Mouse (Mus musculus): Measurements from ENCODE around the gene Gmds. TPM values are rescaled to one million over a fixed set of nuclear protein-coding genes. Genes with fewer than 3 reads are reported as not detected.

The Gmds gene
- polyA plus RNA-seq, 1 experiment from 2014 or later = 27.3 TPM

DNA sequence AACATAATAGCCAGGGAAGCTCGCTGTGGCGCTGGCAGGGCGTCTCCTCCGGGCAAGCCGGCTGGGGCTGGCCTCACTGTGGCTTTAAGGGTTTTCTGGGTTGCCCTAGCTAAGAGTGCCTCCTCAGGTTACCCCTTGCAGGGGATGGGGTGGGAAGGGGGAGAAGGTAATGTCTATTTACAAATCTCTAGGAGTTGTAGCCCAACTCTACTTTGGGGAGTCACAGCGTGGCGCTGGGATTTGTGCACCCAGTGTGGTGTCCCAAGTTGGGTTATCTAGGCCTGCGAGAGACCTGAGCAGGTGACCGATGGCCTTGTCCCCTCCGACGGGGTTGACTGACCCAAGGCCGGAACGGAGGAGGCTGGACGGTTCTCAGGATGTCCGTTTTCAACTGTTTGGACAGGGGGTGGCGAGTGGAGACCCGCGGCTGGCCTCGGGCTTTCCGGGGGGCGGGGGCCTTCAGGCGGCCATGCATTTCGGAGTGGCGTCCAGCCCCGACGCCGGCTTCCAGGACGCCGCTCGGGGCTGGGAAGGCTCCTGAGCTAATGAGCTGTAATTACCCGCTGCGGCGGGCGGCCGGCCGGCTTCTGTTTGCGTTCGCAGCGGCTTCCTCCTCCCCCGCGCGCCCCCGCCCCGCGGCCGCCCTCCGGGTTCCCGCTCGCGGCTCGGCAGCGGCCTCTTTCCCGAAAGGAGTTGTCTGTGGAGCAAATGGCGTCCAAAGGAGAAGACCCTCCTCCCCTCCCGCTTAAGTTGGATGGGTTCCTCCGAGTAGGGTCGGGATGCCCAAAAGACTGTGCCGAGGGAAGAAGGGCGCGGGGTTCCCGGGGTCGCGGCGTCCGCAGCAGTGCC lies 527.6 kb downstream of the Gmds start:
- H3K36me3 ChIP-seq = no peaks in the 10 kb centered on the region
- no peaks in the 10 kb centered on the region for H3K9me3 ChIP-seq
- H3K4me3 ChIP-seq (replicated peaks) = peak overlapping the region; percentile 32
- no peak overlapping the region for H3K27ac ChIP-seq
- H3K4me2 ChIP-seq (replicated peaks) = peak overlapping the region; percentile 43
- peaks cover 37% of the 10 kb centered on the region for H3K4me1 ChIP-seq (replicated peaks)
- no peak for ATAC-seq
- WGBS = under 1% methylated on average over 58 of the region's 65 CpGs
- peak overlapping the region; percentile 39; the same call in 1 of the 2 replicates for H3K9ac ChIP-seq (replicated peaks)
- peaks cover 91% of the 10 kb centered on the region for H3K27me3 ChIP-seq

DNA sequence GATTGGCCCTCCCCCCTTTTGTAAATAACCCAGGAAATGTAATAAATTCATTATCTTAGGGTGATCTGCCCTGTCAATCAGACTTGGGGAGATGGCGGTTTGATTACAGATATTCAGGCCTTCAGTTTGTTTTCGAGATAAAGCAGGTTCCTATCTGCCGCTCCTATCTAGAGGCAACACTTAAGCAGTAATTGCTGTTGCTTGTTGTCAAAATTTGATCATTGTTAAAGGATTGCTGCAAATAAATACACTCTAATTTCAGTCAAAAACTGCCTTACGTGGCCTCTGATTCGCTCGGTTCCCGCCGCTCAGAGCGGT lies 528.2 kb downstream of the Gmds start:
- Histone ChIP-seq H3K9me3 (no peaks in the 10 kb centered on the region), H3K4me2 (replicated peaks) (0 out of 2 replicates have a peak overlapping the region, but pooled peaks have one; percentile 43), H3K4me3 (replicated peaks) (peak overlapping the region; percentile 32), H3K27ac (no peak overlapping the region), H3K4me1 (replicated peaks) (peaks cover 40% of the 10 kb centered on the region), H3K27me3 (peaks cover 91% of the 10 kb centered on the region), H3K9ac (replicated peaks) (0 out of 2 replicates have a peak overlapping the region, but pooled peaks have one; percentile 39), H3K36me3 (no peaks in the 10 kb centered on the region)
- 1% methylated on average over 9 of the region's 9 CpGs for WGBS
- ATAC-seq = no peak

DNA sequence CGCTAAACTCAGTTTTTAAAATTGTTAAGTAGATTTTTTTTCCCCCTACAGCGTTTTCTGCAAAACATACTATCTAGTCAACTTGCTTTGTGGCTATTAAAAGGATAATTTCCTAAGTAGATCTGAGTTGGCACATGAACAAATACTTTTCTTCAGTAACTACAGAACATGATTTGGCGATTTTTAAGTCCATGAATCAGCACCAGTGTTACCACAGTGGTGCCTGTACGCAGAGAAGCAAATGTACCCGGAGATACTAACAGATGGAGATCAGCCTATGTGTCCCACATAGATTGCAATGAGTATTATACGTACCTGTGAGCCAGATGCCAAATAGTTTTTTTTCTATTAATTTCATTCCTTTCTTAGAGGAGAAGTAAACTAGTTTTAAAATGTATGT lies 528.8 kb downstream of the Gmds start:
- Histone ChIP-seq H3K27me3 (peaks cover 91% of the 10 kb centered on the region), H3K9ac (replicated peaks) (no peak overlapping the region), H3K9me3 (no peaks in the 10 kb centered on the region), H3K36me3 (no peaks in the 10 kb centered on the region), H3K27ac (no peak overlapping the region), H3K4me2 (replicated peaks) (no peak overlapping the region), H3K4me3 (replicated peaks) (peak overlapping the region; percentile 11; the same call in 1 of the 2 replicates), H3K4me1 (replicated peaks) (peaks cover 40% of the 10 kb centered on the region)
- WGBS = 6% methylated on average over 6 of the region's 6 CpGs
- ATAC-seq = no peak

DNA sequence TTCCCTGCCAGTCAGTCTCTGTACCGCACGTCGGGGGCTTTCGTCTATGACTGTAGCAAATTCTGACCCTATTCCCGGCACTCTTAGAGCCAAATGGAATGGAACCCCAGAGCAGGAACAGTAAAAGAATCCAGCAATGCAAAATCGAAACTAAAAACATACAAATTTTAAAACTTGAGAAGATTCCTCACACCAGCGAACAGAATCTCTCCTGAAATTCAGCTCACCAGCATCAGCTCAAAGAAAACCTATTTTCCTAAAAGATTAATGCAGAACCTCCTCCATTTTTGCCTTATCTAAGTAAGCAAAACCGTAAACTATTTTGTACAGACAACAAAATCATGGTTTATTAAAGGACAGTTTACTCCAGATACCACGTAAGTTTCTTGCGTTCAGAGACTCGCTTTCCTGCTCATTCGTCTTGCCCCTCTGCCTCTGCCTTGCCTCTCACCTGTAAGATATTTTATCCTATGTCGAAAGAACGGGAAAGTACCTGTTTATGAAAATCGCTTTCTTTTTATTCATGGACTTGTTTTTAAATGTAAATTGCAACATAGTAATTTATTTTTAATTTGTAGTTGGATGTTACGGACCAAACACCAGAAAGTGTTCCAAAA lies 529.6 kb downstream of the Gmds start:
- no peak overlapping the region for H3K4me2 ChIP-seq (replicated peaks)
- peak overlapping the region; percentile 46 for H3K4me3 ChIP-seq (replicated peaks)
- 4% methylated on average over 16 of the region's 16 CpGs for WGBS
- H3K36me3 ChIP-seq = no peaks in the 10 kb centered on the region
- H3K9ac ChIP-seq (replicated peaks) = peak overlapping the region; percentile 55; the same call in 1 of the 2 replicates
- peaks cover 91% of the 10 kb centered on the region for H3K27me3 ChIP-seq
- no peak for ATAC-seq
- no peaks in the 10 kb centered on the region for H3K9me3 ChIP-seq
- H3K27ac ChIP-seq = 0 out of 2 replicates have a peak overlapping the region, but pooled peaks have one; percentile 25
- H3K4me1 ChIP-seq (replicated peaks) = peaks cover 40% of the 10 kb centered on the region

DNA sequence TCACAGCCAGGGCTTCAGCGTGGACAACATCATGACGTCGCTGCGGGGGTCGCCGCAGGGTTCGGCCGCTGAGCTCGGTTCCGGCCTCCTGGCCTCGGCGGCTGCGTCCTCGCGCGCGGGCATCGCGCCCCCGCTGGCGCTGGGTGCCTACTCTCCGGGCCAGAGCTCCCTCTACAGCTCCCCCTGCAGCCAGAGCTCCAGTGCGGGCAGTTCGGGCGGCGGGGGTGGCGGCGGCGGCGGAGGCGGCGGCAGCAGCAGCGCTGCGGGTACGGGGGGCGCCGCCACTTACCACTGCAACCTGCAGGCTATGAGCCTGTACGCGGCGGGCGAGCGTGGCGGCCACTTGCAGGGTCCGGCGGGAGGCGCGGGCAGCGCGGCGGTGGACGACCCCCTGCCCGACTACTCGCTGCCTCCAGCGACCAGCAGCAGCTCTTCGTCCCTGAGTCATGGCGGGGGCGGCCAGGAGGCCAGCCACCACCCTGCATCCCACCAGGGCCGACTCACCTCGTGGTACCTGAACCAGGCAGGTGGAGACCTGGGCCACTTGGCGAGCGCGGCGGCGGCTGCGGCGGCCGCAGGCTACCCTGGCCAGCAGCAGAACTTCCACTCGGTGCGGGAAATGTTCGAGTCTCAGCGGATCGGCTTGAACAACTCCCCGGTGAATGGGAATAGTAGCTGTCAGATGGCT lies 530.3 kb downstream of the Gmds start:
- no peak for ATAC-seq
- Histone ChIP-seq H3K9ac (replicated peaks) (peak overlapping the region; percentile 55), H3K36me3 (no peaks in the 10 kb centered on the region), H3K27ac (peak overlapping the region; percentile 25; the same call in 1 of the 2 replicates), H3K4me1 (replicated peaks) (peaks cover 45% of the 10 kb centered on the region), H3K4me2 (replicated peaks) (peak overlapping the region; percentile 88), H3K9me3 (no peaks in the 10 kb centered on the region), H3K4me3 (replicated peaks) (peak overlapping the region; percentile 46), H3K27me3 (peaks cover 91% of the 10 kb centered on the region)
- WGBS = under 1% methylated on average over 50 of the region's 73 CpGs

DNA sequence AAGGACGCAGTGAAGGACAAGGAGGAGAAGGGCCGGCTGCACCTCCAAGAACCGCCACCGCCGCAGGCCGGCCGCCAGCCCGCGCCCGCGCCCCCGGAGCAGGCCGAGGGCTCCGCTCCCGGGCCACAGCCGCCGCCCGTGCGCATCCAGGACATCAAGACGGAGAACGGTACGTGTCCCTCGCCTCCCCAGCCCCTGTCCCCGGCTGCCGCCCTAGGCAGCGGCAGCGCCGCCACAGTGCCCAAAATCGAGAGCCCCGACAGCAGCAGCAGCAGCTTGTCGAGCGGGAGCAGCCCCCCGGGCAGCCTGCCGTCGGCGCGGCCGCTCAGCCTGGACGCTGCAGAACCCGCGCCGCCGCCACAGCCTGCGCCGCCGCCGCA lies 530.8 kb downstream of the Gmds start:
- H3K4me2 ChIP-seq (replicated peaks) = peak overlapping the region; percentile 88
- no peak for ATAC-seq
- peaks cover 91% of the 10 kb centered on the region for H3K27me3 ChIP-seq
- H3K9me3 ChIP-seq = no peaks in the 10 kb centered on the region
- H3K36me3 ChIP-seq = no peaks in the 10 kb centered on the region
- H3K9ac ChIP-seq (replicated peaks) = peak overlapping the region; percentile 55
- WGBS = under 1% methylated on average over 46 of the region's 47 CpGs
- H3K27ac ChIP-seq = peak overlapping the region; percentile 25
- peaks cover 45% of the 10 kb centered on the region for H3K4me1 ChIP-seq (replicated peaks)
- H3K4me3 ChIP-seq (replicated peaks) = peak overlapping the region; percentile 46

DNA sequence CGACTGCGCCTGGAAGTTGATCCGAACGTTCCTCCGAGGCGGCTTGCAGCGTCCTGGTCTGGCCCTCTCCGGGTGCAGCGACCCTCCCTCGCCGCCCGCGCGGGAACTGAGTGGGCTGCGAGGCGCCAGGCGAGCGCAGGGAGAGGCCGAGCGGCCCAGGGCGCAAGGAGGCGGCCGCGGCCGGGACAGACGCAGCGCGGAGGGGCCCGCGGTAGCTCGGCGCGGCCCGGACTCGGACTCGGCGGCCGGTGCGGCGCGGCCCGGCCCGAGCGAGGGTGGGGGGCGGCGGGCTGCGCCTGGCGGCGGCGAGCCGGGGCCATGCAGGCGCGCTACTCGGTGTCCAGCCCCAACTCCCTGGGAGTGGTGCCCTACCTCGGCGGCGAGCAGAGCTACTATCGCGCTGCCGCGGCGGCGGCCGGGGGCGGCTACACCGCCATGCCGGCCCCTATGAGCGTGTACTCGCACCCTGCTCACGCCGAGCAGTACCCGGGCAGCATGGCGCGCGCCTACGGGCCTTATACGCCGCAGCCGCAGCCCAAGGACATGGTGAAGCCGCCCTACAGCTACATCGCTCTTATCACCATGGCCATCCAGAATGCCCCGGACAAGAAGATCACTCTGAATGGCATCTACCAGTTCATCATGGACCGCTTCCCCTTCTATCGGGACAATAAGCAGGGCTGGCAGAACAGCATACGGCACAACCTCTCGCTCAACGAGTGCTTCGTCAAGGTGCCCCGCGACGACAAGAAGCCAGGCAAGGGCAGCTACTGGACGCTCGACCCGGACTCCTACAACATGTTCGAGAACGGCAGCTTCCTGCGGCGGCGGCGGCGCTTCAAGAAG lies 531.4 kb downstream of the Gmds start:
- Histone ChIP-seq H3K9ac (replicated peaks) (peak overlapping the region; percentile 55), H3K4me2 (replicated peaks) (peak overlapping the region; percentile 88), H3K4me3 (replicated peaks) (peak overlapping the region; percentile 46), H3K36me3 (no peaks in the 10 kb centered on the region), H3K9me3 (no peaks in the 10 kb centered on the region), H3K4me1 (replicated peaks) (peaks cover 45% of the 10 kb centered on the region), H3K27ac (peak overlapping the region; percentile 47; the same call in 1 of the 2 replicates), H3K27me3 (peaks cover 91% of the 10 kb centered on the region)
- ATAC-seq = peak; percentile 51
- WGBS = under 1% methylated on average over 95 of the region's 101 CpGs

DNA sequence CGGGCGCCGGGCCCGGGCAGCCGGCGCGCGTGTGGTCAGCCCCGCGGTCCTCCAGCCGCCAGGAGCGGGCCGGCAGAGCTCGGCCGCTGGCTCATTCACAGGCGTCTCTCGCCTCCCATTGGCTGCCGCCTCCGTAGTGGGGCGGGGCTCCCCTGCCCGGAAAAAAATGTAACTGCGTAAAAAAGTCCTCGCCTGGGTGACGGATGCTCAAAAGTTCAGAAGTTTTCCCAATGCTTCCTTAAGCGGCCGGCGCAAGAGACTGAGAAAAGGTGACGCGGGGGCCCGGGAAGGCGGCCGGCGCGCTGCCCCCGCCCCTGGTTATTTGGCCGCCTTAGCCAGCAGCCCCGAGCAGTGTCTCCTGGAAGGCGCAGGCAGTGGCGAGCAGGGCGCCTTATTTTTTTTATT lies 532.1 kb downstream of the Gmds start, which contains the start of gene Foxc1:
Foxc1 (plus strand) TSS at position 206 of the 405 bp plus-strand sequence.
- Histone ChIP-seq H3K4me3 (replicated peaks) (peak within 1 kb of the TSS; percentile 46), H3K9ac (replicated peaks) (peak within 1 kb of the TSS; percentile 55), H3K4me2 (replicated peaks) (peak within 1 kb of the TSS; percentile 88), H3K9me3 (no peaks in the 10 kb centered on the region), H3K27me3 (peaks cover 91% of the 10 kb centered on the region), H3K27ac (peak within 1 kb of the TSS; percentile 47; the same call in 1 of the 2 replicates), H3K4me1 (replicated peaks) (peaks cover 51% of the 10 kb centered on the region), H3K36me3 (no peaks in the 10 kb centered on the region)
- ATAC-seq = peak; percentile 82
- 0% methylated on average over 40 of the region's 40 CpGs for WGBS

DNA sequence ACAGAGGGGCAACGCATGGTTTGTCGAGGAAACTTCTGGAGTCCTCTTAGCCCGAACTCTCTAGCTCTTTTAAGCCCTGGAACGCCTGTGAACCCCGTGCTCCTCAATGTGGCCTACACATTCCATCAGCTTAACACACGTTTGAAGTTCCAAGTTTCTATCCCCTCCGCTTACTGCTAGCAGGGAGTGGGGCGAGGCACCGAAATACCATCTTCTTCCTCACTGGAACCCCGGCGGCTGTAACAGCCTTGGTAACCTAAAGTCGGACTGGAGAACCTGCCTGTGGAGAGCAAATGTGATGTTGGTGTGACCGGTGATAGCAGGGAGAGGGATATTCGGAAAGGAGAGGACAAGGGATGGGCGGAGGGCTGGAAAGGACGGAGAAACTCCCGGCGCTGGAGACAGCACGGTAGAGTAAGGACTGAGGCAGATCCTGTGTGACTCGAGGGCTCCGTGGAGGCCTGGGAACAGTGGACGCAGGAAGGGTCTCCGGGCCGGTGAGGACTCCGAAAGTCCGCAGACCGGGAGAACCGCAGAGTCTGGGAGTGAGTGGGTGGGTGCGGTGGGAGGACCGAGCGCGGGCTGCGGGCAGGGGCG lies 532.6 kb downstream of the Gmds start:
- Histone ChIP-seq H3K4me1 (replicated peaks) (peaks cover 51% of the 10 kb centered on the region), H3K4me3 (replicated peaks) (peak overlapping the region; percentile 46), H3K27ac (no peak overlapping the region), H3K9me3 (no peaks in the 10 kb centered on the region), H3K9ac (replicated peaks) (no peak overlapping the region), H3K36me3 (no peaks in the 10 kb centered on the region), H3K27me3 (peaks cover 91% of the 10 kb centered on the region), H3K4me2 (replicated peaks) (peak overlapping the region; percentile 88)
- peak; percentile 63; the same call in 1 of the 2 replicates for ATAC-seq
- under 1% methylated on average over 30 of the region's 34 CpGs for WGBS

DNA sequence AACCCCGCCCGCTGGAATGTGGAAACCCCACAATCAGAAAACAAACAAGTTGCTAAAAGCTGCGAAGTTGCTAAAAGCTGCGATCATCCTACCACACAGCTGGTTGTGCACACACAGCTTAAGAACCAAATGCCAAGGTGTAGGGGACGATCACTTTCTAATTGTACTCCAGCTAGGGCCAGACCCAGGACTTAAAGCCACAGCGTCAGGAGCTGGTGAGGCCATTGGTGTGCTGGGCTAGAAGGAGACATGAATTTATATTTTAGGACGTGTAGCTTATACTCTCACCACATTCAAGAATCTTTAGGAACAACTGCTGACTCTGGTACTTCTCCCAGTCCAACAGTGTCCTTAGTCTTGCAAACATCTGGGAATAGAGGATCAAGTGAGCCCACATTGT lies 534.0 kb downstream of the Gmds start:
- ATAC-seq = no peak
- Histone ChIP-seq H3K4me1 (replicated peaks) (peaks cover 51% of the 10 kb centered on the region), H3K27me3 (peaks cover 97% of the 10 kb centered on the region), H3K36me3 (no peaks in the 10 kb centered on the region), H3K4me2 (replicated peaks) (no peak overlapping the region), H3K4me3 (replicated peaks) (no peak overlapping the region), H3K9ac (replicated peaks) (no peak overlapping the region), H3K27ac (no peak overlapping the region), H3K9me3 (no peaks in the 10 kb centered on the region)
- WGBS = 2% methylated on average over 7 of the region's 7 CpGs
